Mouse (Mus musculus): ENCODE data around the gene Cinp.

DNA sequence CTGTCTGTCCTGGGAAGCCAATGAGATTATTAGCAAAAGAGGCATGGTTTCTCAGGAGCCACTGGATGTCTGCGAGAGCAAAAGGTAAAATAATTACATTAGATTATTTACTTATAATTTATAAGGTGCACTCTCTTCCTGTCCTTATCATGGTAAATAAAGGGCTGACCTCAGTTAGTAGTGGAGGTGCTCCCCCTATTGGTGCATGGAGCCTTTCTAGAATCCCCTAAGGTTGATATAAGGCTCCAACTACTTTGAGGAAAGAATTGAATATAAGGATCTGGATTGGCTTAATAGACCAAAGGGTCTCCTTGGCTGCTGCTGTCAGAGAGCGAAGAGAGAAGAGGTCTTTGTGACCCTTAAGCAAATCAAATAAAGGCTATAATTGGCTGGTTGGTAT is 14.6 kb upstream of the Cinp start:
- TF ChIP-seq POLR2AphosphoS2 (IDR thresholded peaks at IDR 0.05; ENCODE audit: insufficient read length, low read depth), result no peak
- TF ChIP-seq POLR2A (IDR thresholded peaks at IDR 0.05; ENCODE audit: insufficient read length, low read depth), result no peak

All from myocyte (in vitro differentiated cells).